Mouse (Mus musculus) layer of hippocampus, adult 11-12 months (tissue): ENCODE results near the gene Tmem208.

Source experiments
- DNase-seq: peaks from one replicate; pipeline ENCODE4 v3.0.0; 2022; ENCODE audit warnings: low spot score

Gene Tmem208

GRCm38 (mm10) chr8:105298351-105299252 lies 27.6 kb upstream of the Tmem208 start:
- DNase-seq = no peak

GRCm38 (mm10) chr8:105299962-105300361 lies 26.2 kb upstream of the Tmem208 start:
- DNase-seq = no peak

GRCm38 (mm10) chr8:105303396-105303795 lies 22.8 kb upstream of the Tmem208 start:
- DNase-seq = no peak

- no peak for DNase-seq
Measured at GRCm38 (mm10) chr8:105303874-105304273, 22.3 kb upstream of the Tmem208 start.

GRCm38 (mm10) chr8:105304325-105305210 lies 21.6 kb upstream of the Tmem208 start:
- DNase-seq = no peak

- DNase-seq = no peak
Measured at GRCm38 (mm10) chr8:105305211-105306145, 20.7 kb upstream of the Tmem208 start, which contains the start of gene Elmo3. Gene Elmo3, plus strand, starts transcription at chr8:105305601.

- no peak for DNase-seq
Measured at GRCm38 (mm10) chr8:105306146-105306691, 19.9 kb upstream of the Tmem208 start.

- no peak for DNase-seq
Measured at GRCm38 (mm10) chr8:105307670-105308069, 18.5 kb upstream of the Tmem208 start.

GRCm38 (mm10) chr8:105308428-105308827 lies 17.7 kb upstream of the Tmem208 start:
- no peak for DNase-seq

- no peak for DNase-seq
Measured at GRCm38 (mm10) chr8:105309142-105309847, 16.9 kb upstream of the Tmem208 start.

GRCm38 (mm10) chr8:105310118-105310517 lies 16.0 kb upstream of the Tmem208 start:
- DNase-seq = no peak

GRCm38 (mm10) chr8:105311718-105312117 lies 14.4 kb upstream of the Tmem208 start:
- DNase-seq = no peak

GRCm38 (mm10) chr8:105312891-105313481 lies 13.2 kb upstream of the Tmem208 start:
- no peak for DNase-seq

- DNase-seq = no peak
Measured at GRCm38 (mm10) chr8:105313622-105314402, 12.3 kb upstream of the Tmem208 start.

GRCm38 (mm10) chr8:105315073-105315769 lies 10.9 kb upstream of the Tmem208 start:
- no peak for DNase-seq

- no peak for DNase-seq
Measured at GRCm38 (mm10) chr8:105317941-105318340, 8.2 kb upstream of the Tmem208 start.

GRCm38 (mm10) chr8:105318662-105319190 lies 7.4 kb upstream of the Tmem208 start:
- no peak for DNase-seq

- no peak for DNase-seq
Measured at GRCm38 (mm10) chr8:105323183-105323582, 3.0 kb upstream of the Tmem208 start.
